Mouse (Mus musculus): ENCODE measurements at regions not wholly inside any gene's neighbourhood (a gene's known extent, or its start where the extent isn't known, plus 50 kb on each side); places are given as distances from the start of the nearest gene placed in this dataset.

- DNase-seq (ENCODE audit: low spot score): no peak
Observed at GRCm38 (mm10) chr6:101473956-101474355, 96.3 kb upstream of the Pdzrn3 start.

DNA sequence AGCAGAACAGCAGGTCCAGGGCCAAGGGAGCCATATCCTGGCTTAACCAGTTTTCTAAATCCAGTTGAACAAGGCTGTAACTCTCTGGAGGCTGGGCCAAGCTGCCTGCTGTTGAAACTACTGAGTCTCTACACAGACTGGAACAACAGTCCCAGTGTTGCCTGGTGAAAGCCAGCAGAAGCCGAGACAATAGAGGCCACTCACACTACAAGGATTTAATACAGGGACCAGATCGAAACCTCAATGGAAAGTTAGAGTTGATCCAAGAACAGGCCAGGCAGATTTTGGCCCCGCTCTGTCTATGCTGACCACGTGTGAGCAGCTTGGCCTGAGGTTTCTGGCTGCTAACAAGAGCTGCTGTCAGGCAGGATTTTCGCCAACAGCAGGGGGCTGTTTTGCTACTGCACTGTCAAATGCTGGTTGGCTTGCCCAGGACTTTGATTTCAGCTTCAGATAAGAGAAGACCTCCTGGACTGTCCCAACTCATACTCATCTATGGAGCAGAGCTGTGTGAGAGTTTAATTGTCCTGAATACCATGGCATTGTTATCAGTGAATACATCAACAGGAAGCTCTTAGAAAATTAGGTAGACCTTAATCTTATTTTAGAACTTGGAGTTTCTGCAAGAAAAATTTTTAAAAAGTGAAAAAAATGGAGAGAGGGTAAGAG lies 95.7 kb upstream of the Pdzrn3 start:
- no peak for DNase-seq (ENCODE audit: low spot score)

DNA sequence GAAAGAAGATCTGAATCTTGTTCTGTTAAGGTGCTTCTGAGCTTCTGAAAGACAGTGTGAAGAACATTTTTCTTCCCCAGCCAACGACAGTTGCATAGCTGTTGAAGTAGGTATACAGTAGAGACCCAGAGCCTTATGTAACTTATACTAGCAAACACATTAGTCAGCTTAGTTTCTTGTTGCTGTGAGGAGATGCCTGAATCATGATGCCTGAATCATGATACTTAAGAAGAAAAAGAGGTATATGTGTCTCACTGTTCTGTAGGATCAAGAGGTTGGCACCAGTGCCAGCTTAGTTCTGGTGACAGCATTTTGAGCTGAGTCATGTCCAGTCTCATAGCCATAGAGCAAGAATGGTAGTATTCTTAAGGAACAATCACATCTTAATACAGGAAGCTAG lies 87.2 kb upstream of the Pdzrn3 start:
- DNase-seq (ENCODE audit: low spot score): no peak

DNA sequence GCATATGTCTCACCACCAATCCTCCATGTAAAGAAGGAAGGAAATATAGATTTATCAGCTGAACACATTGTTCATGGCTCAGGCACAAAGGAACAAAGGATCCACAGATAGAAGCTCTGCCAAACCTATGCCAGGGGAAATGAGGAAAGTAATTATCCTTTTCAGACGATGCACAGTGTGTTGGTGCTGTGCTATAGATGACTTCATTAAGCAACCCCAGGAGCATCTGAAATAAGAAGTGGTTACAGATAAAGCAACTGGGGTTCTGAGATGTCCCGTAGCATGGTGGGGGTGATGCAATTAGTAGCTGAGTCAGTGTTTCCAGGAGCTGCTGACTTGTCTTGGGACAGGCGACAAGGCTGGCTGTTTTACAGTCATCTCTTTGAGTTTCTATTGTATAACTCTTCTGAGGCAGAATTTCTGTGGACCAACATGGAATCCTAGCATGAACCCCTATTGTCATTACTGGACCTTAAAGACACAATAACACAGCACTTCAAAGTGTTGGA lies 86.2 kb upstream of the Pdzrn3 start:
- no peak for DNase-seq (ENCODE audit: low spot score)

DNA sequence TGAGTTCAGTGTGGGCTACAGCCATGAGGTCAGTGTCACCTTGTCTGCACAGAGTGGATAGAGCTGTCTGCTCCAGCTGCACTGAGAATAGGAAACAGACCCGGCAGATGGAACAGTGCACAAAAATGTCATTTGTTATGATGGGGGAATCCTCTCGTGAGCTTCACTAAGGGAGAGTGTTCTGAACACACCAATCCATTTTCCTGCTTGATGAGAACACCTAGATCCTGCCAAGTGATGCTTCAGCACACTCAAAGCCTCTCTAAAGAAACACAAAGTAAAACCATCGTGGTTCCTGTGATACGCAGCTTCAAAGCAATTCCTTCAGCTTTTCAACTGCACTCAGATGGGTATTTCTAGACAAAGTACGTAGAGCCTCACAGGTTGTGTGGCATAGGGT lies 69.0 kb upstream of the Pdzrn3 start:
- DNase-seq (ENCODE audit: low spot score): no peak

DNA sequence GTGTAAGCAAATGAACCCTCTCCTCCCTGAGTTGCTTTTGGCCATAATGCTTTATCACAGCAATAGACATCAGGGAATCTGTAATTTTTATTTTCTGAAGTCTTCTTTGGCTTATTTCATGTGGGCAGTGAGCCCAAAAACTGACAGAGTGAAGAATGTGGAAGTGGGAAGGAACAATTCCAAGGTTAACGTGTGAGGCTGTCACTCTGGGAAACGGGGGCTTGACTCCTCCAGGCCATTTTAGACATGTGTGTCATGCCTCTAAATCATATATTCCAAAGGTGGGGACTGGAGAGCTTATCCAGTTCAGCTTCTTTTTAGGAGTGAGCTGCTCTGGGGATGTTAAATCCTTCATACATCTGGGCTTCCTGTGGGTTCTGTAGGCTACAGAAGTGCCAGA lies 68.6 kb upstream of the Pdzrn3 start:
- no peak for DNase-seq (ENCODE audit: low spot score)

- DNase-seq (ENCODE audit: low spot score): no peak
Observed at GRCm38 (mm10) chr6:101432769-101433168, 55.1 kb upstream of the Pdzrn3 start.

DNA sequence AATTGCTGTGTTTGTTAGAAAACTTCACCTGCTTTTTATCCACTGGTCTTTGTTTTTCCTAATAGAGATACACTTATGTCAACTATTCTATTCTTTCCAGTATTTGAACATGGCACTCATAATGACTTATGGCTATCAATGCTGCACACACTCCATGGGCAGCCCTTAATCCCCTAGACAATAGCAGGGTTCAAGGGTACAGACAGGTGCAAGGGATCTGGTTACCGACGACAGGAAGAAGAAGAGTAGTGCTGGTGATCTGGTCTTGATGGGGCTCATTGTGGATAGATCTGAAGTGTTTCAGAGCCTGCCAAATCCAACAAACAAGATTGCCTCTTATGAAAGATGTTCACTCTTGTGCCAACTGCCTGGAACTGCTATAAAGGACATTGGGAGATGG lies 51.9 kb upstream of the Pdzrn3 start:
- DNase-seq (ENCODE audit: low spot score): no peak
